Mouse (Mus musculus): ENCODE data around the gene Sh3d21.
A peak's percentile ranks its signal among the peaks of the same experiment; 100 is the strongest.
"Not testable (repeated sequence)": the region's sequence is repeated elsewhere in the genome, so short reads cannot be mapped to it uniquely, and the experiment has no call there.

Gene Sh3d21

DNA sequence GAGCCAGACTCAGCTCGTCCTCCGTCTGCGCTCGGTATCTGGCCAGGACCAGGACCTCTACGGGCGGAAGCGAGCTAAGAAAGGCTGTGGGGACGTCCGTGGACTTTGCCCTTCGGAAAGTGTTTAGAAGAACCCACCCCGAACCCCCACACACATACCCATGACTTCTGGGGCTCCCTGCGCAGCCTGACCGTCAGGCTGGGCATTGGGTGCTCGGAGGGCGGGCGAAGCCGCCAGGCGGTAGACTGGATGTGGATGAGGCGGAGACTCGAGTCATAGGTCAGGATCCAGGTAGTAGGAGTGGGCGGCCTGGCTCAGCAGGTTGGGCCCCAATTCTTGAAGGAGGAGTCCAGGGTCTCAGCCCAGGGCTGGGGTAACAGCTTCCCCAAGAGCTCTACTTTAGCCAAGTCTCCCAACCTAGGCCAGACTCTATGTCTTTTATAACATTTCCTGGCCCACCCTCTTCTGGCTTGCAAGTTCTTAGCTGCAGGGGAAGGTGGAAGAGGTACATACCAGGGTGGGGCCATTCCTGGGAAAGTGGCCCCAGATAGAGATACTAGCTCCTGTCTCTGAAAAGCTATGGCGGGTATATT is at the start of gene Sh3d21:
Sh3d21 (minus strand) TSS at position 425 of the 593 bp plus-strand sequence.
- DNase-seq (ENCODE audit: low read depth) = no peak

DNA sequence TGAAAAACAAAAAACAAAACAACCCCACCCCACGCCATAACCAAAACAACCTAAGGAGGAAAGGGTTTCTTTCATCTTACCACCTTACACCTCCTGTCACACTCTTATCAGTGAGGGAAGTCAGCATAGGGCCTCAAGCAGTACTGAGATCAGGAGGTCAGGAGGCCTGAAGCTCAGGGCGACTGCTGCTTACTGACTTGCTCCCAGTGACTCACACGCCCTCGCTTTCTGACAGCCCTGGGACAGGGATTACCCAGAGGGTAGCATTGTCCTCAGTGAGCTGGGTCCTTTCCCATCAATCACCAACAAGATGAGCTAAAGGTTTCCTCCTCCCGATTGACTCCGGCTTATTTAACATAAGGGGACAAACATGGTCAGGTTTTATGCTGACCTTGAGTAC is 43.8 kb upstream of the Sh3d21 start:
- no peak for DNase-seq (ENCODE audit: low read depth)

DNA sequence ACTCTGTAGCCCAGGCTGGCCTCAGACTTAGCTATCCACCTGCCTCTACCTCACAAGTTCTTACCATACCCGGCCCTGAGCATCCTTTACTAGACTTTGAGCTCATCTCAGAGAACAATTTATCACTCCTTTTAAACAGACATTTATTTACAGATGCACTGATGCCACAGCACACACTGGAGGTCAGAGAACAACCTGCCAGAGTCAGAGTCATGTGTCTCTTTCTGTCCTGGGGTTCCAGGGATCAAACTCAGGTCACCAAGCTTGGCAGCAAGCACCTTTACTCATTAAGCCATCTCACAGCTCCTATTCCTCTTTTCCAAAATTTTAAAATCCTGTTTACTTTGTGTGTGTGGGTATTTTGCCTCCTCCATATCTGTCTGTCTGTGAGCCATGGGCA is 42.1 kb upstream of the Sh3d21 start:
- no peak for DNase-seq (ENCODE audit: low read depth)

DNA sequence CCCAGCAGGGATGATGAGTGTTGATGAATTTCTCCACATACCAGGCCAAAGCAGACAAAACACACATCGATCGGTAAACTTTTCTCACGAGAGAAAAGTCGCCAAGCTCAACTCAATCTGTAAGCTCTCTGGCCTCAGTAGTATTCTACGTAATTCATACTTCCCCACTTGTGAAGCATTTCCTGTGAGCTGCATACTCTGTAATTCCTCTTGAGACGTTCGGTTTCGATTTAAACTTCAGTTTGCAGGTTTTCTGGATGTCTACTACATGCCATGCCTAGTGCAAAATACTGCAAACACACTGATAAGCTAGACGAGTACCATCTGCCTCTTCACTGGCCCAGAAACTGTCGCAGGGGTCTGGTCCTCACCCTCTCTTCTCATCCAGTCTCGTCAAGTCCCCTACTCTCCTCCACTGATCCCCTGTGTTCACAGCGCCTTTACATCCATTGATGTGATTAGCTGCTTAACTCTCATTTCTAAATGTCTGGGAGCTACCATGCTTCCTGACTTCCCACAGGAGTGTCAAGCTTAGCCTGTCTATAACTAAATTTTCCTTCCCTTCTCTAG is 41.5 kb upstream of the Sh3d21 start:
- no peak for DNase-seq (ENCODE audit: low read depth)

DNA sequence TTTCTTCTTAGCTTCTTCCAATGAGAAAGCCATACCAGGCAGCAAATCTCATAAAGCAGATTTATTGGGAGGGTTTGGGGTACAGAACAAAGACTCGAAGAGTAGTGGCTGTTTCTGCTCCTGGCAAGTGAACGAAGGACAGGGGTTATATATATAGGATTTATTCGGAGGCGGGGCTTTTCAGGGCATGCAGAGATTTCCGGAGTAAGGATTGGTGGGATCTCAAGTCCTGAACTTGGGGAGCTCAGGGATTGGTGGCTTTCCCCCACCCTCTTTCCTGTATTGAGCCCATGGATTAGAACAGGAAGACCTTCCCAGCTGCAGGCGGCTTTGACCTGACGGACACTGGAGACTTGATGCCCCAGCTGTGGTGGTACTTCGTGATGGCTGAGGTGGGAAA is 40.7 kb upstream of the Sh3d21 start:
- no peak for DNase-seq (ENCODE audit: low read depth)

DNA sequence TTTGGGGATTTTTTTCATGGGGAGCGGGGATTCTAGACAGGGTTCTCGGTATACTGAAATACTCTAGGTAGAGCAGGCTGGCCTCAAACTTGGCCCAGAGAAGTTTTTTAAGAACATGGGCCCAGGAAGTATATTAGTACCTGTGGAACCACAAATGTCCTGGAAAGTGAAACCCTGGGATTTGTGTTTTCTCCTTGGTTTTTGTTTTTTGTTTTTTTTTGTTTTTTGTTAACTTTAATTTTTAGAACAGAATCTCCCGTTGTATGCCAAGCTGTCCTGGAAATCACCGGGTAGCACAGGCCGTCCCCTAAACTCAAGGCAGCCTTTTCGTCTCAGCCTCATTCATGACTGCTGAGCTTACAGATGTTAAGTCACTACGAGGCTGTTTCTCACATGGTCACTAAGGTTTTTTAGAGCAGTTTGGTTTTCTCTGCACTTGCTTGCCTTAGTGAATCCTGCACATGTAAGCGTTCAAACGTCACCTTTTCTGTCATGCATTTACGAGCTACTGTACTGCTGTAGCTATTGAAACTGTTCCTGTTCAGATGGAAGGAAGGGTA is 40.1 kb upstream of the Sh3d21 start:
- no peak for DNase-seq (ENCODE audit: low read depth)

DNA sequence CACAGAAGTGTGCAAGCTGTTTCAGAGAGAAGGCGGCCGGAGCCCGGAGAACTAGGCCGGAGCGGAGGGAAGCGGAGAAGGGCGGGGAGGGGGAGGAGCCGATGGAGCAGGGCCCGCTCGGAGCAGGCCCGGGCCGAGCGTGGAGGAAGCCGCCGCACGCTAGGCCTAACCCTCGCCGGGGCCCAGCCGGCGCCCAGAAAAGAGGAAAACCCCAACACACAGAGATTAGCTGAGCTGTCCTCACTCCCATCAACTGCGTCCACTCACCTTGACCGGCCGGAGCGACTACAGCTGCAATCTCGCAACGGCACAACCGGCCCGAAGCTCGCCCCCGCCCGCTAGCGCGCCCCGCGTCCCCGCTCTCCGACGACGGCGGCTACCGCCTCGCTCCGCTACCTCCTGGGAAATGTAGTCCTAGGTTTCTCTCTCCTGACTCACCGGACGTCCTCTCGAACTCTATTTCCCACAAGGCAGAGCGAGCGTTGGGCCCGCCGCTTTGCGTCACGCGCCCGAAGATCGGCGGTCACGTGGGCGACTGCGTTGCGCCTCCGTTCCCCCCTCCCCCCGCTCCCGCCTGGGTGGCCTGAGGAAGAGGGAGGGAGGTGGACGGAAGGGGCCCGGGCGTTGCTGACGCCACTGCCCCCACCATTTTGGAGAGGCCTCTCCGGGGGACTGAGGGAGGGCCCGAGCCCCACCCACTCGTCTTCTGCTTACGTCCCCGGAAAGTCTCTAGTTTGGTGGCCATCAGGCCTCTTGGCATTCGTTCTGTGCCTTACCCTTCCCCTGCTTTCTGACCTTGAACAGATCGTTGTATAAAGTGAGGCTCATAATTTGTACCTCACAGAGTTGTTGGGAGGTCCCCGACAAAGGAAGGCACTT is 39.3 kb upstream of the Sh3d21 start, which contains the start of gene Thrap3:
Thrap3 (minus strand) TSS at position 458 of the 879 bp plus-strand sequence.
- peak; percentile 93 for DNase-seq (ENCODE audit: low read depth)

DNA sequence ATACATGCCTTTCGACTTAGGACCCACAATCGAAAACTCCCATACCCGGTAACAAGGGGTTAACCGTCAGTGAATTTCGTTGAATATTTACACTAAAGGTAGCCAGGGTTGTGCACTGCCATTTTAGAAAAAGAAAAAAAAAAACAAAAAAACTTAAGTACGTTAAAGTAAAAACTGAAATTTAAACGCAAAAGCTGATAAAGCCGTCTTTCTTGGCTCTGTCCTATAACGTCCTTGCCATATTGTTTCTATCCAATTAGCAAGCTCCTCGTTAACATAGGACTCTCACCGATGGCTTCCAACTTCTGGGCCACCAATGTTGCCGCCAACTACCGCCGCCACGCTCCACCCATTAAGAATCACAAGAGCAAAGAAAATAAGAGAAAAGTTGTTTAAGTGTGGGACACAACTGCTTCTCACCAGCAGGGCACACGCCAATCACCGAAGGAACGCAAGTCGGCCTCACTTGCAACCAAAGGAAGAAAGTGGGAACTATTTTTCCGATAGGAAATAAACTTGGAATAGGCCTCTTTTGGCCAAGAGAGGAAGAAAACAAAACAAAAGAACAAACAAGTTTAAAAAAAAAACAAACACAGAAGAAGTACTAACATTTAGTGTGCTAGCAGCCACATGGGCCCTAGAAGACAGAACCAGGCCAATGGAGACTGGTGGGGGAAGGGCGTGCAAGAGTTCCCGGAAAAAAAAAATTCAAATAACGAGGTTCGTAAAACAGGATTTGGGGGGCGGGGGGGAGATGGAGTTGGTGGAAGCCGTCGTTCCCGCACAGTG is 38.4 kb upstream of the Sh3d21 start:
- DNase-seq (ENCODE audit: low read depth) = peak; percentile 53

DNA sequence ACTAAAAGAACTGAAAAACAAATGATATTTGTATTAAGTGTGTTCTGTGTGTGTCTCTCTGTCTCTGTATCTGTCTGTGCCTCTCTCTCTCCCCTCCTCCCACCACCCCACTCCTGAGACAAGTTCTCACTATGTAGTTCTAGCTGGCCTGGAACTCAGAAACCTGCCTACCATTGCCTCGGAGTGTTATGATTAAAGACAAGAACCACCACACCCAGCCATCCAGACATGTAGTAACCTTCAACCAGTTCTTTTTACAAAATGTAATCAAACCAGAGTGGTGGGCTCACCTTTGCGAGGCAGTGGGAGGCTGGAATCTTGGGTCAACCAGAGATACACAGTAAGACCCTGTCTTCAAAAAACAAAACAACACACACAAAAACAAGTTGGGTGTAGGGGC is 37.4 kb upstream of the Sh3d21 start:
- DNase-seq (ENCODE audit: low read depth) = no peak

DNA sequence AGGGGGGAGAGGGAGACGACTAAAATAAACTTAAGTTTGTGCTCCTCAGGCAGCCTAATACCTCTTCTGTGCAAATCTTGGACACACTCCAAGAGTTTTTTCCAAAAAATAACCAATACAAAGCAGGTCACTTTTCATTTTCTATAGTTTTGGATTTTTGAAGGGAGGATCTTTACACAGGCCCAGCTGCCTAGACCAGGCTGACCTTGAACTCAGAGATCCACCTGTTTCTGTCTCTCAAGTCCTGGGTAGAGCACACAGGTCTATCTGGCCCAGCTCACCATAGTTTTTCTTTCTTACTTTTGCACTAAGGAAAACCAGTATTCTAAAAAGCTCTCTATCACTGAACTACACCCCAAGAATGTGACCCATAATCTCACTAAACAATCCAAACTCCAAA is 36.7 kb upstream of the Sh3d21 start:
- DNase-seq (ENCODE audit: low read depth) = no peak

DNA sequence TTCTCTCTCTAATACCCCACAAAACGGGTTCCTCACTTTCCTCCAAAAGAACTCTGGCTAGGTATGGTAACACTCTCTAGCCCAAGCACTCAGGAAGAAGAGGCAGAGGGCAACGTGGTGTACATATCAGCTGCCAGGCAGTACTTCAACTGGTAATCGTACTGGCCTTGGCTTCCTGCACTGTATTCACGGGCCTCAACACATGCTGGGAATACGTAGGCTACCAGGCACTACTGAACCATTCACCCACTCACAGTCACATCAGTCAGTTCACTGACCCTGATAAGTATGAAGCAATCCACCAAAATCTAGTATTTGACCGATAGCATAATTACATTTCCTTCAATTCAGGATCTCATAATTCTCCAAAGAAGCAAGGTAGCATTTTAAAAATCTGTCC is 36.3 kb upstream of the Sh3d21 start:
- DNase-seq (ENCODE audit: low read depth) = no peak

DNA sequence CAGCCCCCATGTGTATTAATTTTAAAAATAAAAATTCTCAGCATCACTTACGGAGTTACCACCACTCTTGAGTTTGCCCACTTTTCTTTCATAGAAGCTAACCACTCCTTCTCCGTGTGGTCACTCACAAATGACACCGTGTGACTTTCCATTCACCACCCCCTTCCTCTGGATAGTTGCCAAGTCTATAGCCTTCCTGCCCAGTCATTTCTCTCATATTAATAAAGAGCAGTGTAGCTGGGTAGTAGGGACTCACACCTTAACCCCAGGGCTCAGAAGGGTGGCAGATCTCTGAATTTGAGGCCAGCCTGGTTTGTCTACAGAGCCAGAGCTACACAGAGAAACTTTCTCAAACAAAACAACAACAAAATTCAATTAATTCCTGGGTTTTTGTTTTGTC is 34.2 kb upstream of the Sh3d21 start:
- DNase-seq (ENCODE audit: low read depth) = no peak

DNA sequence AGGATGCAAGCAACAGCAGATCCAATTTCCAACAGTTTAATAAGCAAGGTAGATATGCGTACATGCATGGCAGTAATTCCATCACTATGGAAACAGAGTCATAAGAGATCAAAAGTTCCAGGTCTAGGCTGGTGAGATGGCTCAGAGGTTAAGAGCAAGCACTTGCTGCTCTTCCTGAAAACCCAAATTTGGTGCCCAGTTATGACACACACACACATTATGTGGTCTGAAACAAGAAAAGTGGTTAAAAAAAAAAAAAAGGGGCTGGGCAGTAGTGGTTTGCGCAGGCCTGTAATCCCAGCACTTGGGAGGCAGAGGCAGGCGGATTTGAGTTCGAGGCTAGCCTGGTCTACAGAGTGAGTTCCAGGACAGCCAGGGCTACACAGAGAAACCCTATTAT is 31.6 kb upstream of the Sh3d21 start:
- no peak for DNase-seq (ENCODE audit: low read depth)

DNA sequence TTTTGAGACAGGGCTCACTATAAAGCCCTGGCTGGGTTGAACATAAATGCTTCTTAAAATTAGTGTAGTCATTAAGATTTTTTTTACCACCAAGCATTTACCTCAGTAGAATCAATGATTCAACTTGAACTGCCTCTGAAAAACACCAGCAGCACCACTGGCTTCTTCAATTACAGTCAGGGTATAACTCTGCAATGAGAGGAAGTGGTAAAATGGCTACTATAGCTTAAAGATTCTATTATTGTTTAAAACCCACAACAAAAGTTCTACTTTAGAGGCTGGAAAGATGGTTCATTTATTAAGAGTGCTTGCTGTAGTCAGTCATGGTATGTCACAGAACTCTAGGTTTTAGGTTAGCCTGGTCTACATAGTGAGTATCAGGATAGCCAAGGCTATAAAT is 30.9 kb upstream of the Sh3d21 start:
- no peak for DNase-seq (ENCODE audit: low read depth)

DNA sequence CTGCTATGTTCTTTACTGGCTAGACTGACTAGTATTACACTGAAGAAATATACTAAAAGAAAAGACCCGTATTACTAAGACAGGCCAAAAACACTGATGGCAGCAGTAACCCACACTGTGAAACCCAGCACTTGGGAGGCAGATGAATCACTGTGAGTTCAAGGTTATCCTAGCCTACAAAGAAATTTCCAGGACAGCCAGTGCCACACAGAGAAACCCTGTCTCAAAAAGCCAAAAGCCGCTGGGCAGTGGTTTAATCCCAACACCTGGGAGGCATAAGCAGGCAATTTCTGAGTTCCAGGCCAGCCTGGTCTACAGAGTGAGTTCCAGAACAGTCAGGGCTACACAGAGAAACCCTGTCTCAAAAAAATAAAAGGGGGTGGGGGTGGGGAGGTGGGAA is 27.3 kb upstream of the Sh3d21 start:
- DNase-seq (ENCODE audit: low read depth) = no peak

DNA sequence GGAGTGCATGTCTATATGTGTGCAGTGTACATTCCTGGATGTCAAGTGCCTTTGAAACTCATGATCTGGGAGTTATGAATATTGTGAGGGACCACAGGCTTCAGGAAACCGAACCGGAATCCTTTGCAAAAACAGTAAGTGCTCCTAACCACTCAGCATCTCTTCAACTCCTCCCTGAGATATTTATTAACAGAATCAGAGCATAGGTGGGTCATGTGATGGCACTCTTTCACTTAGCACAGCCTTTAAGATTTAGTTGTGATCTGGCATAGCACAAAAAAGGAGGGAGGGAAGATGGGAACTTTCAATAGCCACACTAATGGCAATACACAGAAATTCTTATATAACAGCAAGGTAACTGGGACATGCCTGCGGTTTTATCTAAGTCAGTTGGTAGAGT is 23.8 kb upstream of the Sh3d21 start:
- DNase-seq (ENCODE audit: low read depth) = no peak

DNA sequence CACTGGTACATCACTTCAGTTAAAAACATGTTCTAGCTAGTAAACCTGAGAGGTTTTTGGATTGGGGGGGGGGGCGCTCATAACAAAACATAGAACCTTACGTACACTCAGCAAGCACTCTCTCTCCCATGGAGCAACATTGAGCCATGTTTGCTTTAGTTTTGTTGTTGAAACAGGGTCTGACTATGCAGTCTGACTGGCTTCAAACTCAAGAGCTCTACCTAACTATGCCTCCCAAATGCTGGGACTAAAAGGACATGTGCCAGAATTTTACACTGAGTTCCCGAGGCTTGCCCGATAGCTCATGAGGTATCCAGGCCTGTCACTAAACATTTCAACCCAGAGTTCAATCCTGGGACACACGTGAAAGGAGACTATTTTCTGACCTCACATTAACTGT is 19.7 kb upstream of the Sh3d21 start:
- no peak for DNase-seq (ENCODE audit: low read depth)

DNA sequence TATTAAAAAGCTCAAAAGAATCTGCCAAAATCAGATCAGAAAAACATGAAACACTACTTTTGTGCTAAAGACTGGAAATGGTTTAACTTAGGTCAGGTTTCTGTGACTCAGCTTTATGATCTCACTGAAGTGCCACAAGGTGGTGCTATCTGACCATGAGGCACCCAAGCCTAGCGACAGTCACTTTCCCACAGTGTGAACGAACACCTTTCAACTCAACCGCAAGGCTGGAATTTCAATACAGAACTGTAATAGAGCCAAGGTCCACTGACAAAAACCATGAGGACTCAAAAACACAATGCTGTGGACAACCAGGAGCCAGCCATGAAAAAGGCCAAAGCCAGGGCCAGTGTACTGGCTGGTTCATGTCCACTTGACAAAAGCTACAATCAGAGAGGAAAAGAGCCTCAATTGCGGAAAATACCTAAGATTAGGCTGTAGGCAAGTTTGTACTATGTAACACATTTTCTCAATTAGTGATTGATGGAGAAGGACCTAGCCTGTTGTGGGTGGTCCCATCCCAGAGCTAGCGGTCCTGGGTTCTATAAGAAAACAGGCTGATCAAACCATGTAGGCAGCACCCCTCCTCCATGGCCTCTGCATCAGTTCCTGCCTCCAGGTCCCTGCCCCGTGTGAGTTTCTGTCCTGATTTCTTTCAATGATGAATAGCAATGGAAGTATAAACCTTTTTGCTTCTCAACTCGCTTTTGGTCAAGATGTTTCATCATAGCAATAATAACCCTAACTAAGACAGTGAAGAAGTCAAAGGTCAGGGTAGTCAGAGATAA is 18.1 kb upstream of the Sh3d21 start:
- no peak for DNase-seq (ENCODE audit: low read depth)

DNA sequence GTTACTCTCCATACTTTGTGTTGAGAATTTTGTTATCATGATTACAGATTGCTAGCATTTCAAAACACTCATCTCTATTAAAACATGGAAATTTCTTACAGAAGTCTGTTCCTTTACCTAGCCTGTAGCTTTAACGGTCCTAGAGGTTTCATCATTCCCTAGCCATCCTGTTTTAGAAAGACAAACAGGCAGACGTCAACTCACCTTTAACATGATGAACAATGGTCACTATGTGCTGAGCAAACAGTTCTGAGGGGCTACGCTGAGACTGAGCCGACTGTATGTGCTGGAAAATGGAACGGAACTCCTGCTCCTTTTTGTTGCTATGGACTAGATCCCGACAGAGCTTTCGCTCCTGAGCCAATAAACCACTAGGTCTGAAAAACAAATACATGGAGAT is 12.7 kb upstream of the Sh3d21 start:
- DNase-seq (ENCODE audit: low read depth) = not testable (repeated sequence)

DNA sequence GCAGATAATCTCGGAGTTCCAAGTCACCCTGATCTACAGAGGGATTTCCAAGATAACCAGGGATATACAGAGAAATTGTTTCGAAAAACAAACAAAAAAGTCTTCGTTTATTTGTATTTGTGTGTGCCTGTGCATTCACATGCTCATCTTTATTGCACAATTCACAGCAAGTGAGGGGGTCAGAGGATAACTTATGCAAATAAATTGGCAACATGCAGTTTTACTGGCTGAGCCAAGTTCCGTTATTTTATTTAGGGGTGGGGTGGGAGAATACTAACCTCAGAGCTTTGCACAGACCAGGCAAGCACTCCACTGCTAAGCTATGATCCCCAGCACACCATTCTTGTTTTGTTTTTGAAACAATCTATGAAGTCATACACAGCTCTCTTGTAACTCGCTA is 10.5 kb upstream of the Sh3d21 start:
- DNase-seq (ENCODE audit: low read depth) = no peak

DNA sequence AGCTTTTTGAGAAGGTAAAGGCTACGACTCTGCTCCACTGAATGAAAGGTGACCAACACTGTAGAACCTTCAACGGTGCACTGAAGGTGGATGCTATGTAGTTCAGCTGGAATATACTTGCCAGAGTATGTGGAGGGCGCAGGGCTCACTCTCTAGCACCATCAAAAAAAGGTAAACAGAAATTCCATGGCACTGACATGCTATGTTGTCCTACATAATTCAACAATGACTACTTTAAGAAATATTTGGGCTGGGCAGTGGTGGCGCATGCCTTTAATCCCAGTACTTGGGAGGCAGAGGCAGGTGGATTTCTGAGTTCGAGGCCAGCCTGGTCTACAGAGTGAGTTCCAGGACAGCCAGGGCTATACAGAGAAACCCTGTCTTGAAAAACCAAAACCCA is 7.4 kb upstream of the Sh3d21 start:
- DNase-seq (ENCODE audit: low read depth) = not testable (repeated sequence)
